Mouse (Mus musculus) forebrain, embryonic 14.5 days (tissue): ENCODE measurements at regions not wholly inside any gene's neighbourhood (a gene's known extent, or its start where the extent isn't known, plus 50 kb on each side); places are given as distances from the start of the nearest gene placed in this dataset.

Experiments used
- ATAC-seq: fragments of 200-750 bp; cut with Nextera tagmentation; 2 replicates; pipeline ENCODE4 v1.8.0; 2017; ENCODE audit warnings: mild to moderate bottlenecking, moderate library complexity
- DNase-seq: peaks from one replicate; pipeline ENCODE4 v3.0.0-alpha.2; 2015; ENCODE audit warnings: low spot score
- H3K27ac ChIP-seq: fragments of 300-500 bp; sonication (generic); 2 replicates; pipeline ENCODE4 v1.5.1; 2014; ENCODE audit warnings: low read depth, mild to moderate bottlenecking, control low read depth, low read length, moderate library complexity
- H3K27me3 ChIP-seq: fragments of 300-500 bp; sonication (generic); replicated peaks from 2 replicates; pipeline ENCODE4 v1.6.1; 2014; ENCODE audit warnings: low read length, control low read depth, mixed read lengths; ENCODE audit not compliant: control insufficient read depth, insufficient read depth
- H3K36me3 ChIP-seq: fragments of 300-500 bp; sonication (generic); 2 replicates; pipeline ENCODE4 v1.6.1; 2014; ENCODE audit warnings: low read length, control low read depth; ENCODE audit not compliant: control insufficient read depth, insufficient read depth
- H3K4me1 ChIP-seq: fragments of 300-500 bp; sonication (generic); 2 replicates; pipeline ENCODE4 v1.6.1; 2014; ENCODE audit warnings: antibody characterized with exemption, low read length, control low read depth; ENCODE audit not compliant: control insufficient read depth, insufficient read depth
- H3K4me2 ChIP-seq: fragments of 300-500 bp; sonication (generic); 2 replicates; pipeline ENCODE4 v1.6.1; 2014; ENCODE audit warnings: mild to moderate bottlenecking, control low read depth, low read length
- H3K4me3 ChIP-seq: fragments of 300-500 bp; sonication (generic); 2 replicates; pipeline ENCODE4 v1.5.1; 2014; ENCODE audit warnings: low read depth, low read length, control low read depth
- H3K9ac ChIP-seq: fragments of 300-500 bp; sonication (generic); 2 replicates; pipeline ENCODE4 v1.6.1; 2014; ENCODE audit warnings: mild to moderate bottlenecking, low read length, control low read depth, moderate library complexity
- H3K9me3 ChIP-seq: fragments of 300-500 bp; sonication (generic); replicated peaks from 2 replicates; pipeline ENCODE4 v1.6.1; 2016; ENCODE audit warnings: low read length, control low read depth, mixed read lengths; ENCODE audit not compliant: control insufficient read depth
- WGBS: fragments of 180-500 bp; shearing (Covaris S2); extraction: QIAGEN DNeasy Blood & Tissue Kit; methylation state at CpG from one replicate; pipeline ENCODE4 v1.1.7; 2014; 5-methylcytosine and 5-hydroxymethylcytosine counted together

GRCm38 (mm10) chr3:51170225-51170852, 53.9 kb upstream of the Noct start:
- DNase-seq (peak; percentile 88), ATAC-seq (peak; percentile 89)
- Histone ChIP-seq H3K36me3 (no peaks in the 10 kb centered on the region), H3K4me2 (no peak overlapping the region), H3K27ac (no peak overlapping the region), H3K9me3 (no peaks in the 10 kb centered on the region), H3K4me1 (no peaks in the 10 kb centered on the region), H3K4me3 (no peak overlapping the region), H3K27me3 (no peaks in the 10 kb centered on the region), H3K9ac (no peak overlapping the region)
- WGBS, result 35% methylated on average over 19 of the region's 19 CpGs
